Mouse (Mus musculus): ENCODE results near the gene Elf3. TPM values are rescaled to one million over a fixed set of nuclear protein-coding genes. Genes with fewer than 3 reads are reported as not detected.

Gene Elf3
- total RNA-seq, 1 experiment: 13.4 TPM

DNA sequence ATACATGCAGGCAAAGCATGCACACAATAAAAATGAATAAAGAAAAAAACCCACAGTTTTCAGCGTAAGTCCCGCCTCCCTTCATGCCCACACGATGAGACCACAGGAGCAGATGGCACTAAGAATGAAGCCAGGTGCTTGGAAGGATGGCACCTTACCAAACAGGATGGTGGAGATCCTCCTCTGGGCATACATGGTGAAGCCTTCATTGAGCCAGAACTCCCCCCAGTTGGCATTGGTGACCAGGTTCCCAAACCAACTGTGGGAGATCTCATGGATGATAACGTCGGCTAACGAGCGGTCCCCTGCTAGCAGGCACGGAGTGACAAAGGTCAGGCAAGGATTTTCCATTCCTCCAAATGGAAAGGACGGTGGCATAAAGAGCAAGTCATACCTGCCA is 13.0 kb upstream of the Elf3 start:
- Histone ChIP-seq H3K4me3 (ENCODE audit: insufficient read depth in 1 of 2, low read depth in 1 of 2, low read length in 2 of 2, poor library complexity in 1 of 2, severe bottlenecking in 1 of 2) (no peak overlapping the region), H3K9ac (ENCODE audit: insufficient read depth, low read depth, low read length, poor library complexity, severe bottlenecking) (no peak overlapping the region), H3K27ac (ENCODE audit: insufficient read depth, low read depth, low read length, poor library complexity, severe bottlenecking) (no peak overlapping the region), H3K36me3 (ENCODE audit: control insufficient read depth, insufficient read depth, low read length, poor library complexity, severe bottlenecking) (peaks cover 2% of the 10 kb centered on the region; the same call in 1 of the 2 replicates), H3K4me1 (ENCODE audit: control insufficient read depth in 2 of 2, insufficient read depth in 2 of 2, low read length in 2 of 2, poor library complexity in 1 of 2) (no peaks in the 10 kb centered on the region), H3K9me3 (ENCODE audit: control insufficient read depth, insufficient read depth, low read depth, low read length) (no peaks in the 10 kb centered on the region)
- in situ Hi-C loops (cut with MboI; ENCODE audit: low sequenced_read_pairs in 2 of 2, unreplicated experiment in 2 of 2): no loop called here
- no peak for DNase-seq (ENCODE audit: low read depth, low spot score)
- TF ChIP-seq MAFK (IDR thresholded peaks at IDR 0.05; ENCODE audit: insufficient read depth, low read depth, low read length): no peak
- TF ChIP-seq ZNF384 (IDR thresholded peaks at IDR 0.05; ENCODE audit: low read depth, low read length): no peak
- no peak for TF ChIP-seq ZC3H11A (IDR thresholded peaks at IDR 0.05; ENCODE audit: borderline replicate concordance, low read depth, low read length)
- no peak for TF ChIP-seq CHD2 (IDR thresholded peaks at IDR 0.05; ENCODE audit: low read depth, low read length)
- TF ChIP-seq HCFC1 (IDR thresholded peaks at IDR 0.05; ENCODE audit: borderline replicate concordance, insufficient read depth, low read length): no peak

DNA sequence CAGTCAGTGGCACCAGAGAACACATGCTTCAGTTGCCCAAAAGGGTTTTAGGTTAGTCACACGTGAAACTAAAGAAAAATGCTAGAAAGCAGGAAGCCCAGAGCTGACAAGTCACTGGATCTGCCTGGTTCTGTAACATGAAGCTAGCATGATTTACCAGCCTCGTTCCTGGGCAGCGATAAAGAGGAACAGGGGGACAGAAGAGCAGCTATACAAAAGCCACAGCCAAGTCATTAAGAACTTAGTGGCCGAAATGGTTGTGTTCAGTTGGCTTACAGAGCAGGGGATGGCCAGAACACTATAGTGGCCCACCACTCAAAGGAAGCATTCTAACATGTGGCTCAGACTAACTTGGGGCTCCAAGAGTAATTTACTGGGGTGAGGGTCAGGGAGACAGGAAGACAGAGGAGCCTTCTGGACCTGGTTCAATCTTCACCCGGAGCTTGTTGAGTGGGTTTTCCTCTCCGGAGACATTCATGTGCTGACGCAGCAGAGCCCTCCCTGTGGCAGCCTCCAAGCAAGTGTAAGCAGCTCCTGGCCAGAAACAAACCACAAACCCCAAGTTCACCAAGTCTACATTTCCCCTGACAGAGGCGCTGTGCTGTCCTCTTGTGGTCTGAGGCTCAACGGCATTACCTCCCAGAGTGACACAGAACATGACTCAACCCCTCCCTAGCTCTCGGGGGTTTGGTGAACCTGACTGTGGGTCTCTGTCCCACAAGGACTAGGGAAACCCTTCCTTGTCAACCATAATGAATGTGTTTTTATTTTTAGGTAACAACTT is 9.5 kb upstream of the Elf3 start:
- Histone ChIP-seq H3K9me3 (ENCODE audit: control insufficient read depth, insufficient read depth, low read depth, low read length) (no peaks in the 10 kb centered on the region), H3K4me3 (ENCODE audit: insufficient read depth in 1 of 2, low read depth in 1 of 2, low read length in 2 of 2, poor library complexity in 1 of 2, severe bottlenecking in 1 of 2) (no peak overlapping the region), H3K9ac (ENCODE audit: insufficient read depth, low read depth, low read length, poor library complexity, severe bottlenecking) (no peak overlapping the region), H3K4me1 (ENCODE audit: control insufficient read depth in 2 of 2, insufficient read depth in 2 of 2, low read length in 2 of 2, poor library complexity in 1 of 2) (peaks cover 0 to 3% of the 10 kb centered on the region in 2 experiments; a peak in 1 of 4 replicates), H3K27ac (ENCODE audit: insufficient read depth, low read depth, low read length, poor library complexity, severe bottlenecking) (no peak overlapping the region), H3K36me3 (ENCODE audit: control insufficient read depth, insufficient read depth, low read length, poor library complexity, severe bottlenecking) (peaks cover 10% of the 10 kb centered on the region; the same call in 1 of the 2 replicates)
- in situ Hi-C loops (cut with MboI; ENCODE audit: low sequenced_read_pairs in 2 of 2, unreplicated experiment in 2 of 2): loop anchor here in 1 of 2 experiments (10.0 kb wide), 1 partner anchor 93 kb away; no protein-coding TSS in a partner anchor
- TF ChIP-seq ZC3H11A (IDR thresholded peaks at IDR 0.05; ENCODE audit: borderline replicate concordance, low read depth, low read length) (no peak), MAFK (IDR thresholded peaks at IDR 0.05; ENCODE audit: insufficient read depth, low read depth, low read length) (no peak), CHD2 (IDR thresholded peaks at IDR 0.05; ENCODE audit: low read depth, low read length) (no peak), HCFC1 (IDR thresholded peaks at IDR 0.05; ENCODE audit: borderline replicate concordance, insufficient read depth, low read length) (no peak), ZNF384 (IDR thresholded peaks at IDR 0.05; ENCODE audit: low read depth, low read length) (no peak)
- no peak for DNase-seq (ENCODE audit: low read depth, low spot score)

DNA sequence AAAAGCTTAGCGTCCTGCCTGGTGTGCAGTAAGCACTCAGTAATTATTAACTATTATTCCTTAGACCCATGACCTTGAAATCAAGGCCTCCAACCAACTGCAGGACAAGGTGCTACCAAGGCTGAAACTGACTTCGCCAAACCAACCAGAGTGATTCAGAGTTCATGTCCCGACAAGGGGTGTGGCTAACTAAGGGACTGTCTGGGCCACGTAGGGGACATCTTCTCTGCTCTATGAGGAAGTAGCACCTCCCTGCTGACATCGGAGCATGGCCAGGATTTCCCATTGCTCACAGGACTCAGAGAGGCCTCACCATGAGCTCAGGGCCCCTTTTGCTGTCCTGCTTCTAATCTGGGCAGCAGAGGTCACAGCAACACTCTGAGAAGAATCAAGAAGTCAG is 7.5 kb upstream of the Elf3 start:
- no peak for TF ChIP-seq HCFC1 (IDR thresholded peaks at IDR 0.05; ENCODE audit: borderline replicate concordance, insufficient read depth, low read length)
- TF ChIP-seq MAFK (IDR thresholded peaks at IDR 0.05; ENCODE audit: insufficient read depth, low read depth, low read length): no peak
- TF ChIP-seq CHD2 (IDR thresholded peaks at IDR 0.05; ENCODE audit: low read depth, low read length): no peak
- TF ChIP-seq ZNF384 (IDR thresholded peaks at IDR 0.05; ENCODE audit: low read depth, low read length): no peak
- no peak for TF ChIP-seq ZC3H11A (IDR thresholded peaks at IDR 0.05; ENCODE audit: borderline replicate concordance, low read depth, low read length)
- H3K36me3 ChIP-seq (ENCODE audit: control insufficient read depth, insufficient read depth, low read length, poor library complexity, severe bottlenecking): peaks cover 15% of the 10 kb centered on the region; the same call in 1 of the 2 replicates

DNA sequence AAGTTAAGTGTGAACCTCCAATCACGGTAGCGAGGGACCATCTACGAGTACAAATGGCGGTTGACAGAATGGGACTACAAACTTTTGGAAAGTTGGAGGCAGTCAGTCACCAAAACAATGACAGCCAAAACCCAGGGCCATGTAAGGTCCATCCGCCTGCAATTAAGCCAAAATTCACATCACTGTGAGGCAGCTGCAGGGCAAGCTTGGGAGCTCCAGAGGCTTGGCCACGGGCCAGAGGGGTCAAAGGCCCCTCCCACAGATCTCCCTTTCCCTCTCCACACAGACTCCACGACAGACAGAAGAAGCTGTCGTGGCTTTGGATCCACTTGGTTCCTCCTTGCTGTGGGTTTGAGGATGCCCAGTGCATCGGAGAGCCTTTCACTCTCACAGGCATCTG is 4.9 kb upstream of the Elf3 start:
- peaks cover 0 to 20% of the 10 kb centered on the region in 2 experiments; a peak in 2 of 4 replicates for H3K4me1 ChIP-seq (ENCODE audit: control insufficient read depth in 2 of 2, insufficient read depth in 2 of 2, low read length in 2 of 2, poor library complexity in 1 of 2)
- peaks cover 13% of the 10 kb centered on the region; the same call in 1 of the 2 replicates for H3K36me3 ChIP-seq (ENCODE audit: control insufficient read depth, insufficient read depth, low read length, poor library complexity, severe bottlenecking)
- H3K4me3 ChIP-seq (ENCODE audit: insufficient read depth in 1 of 2, low read depth in 1 of 2, low read length in 2 of 2, poor library complexity in 1 of 2, severe bottlenecking in 1 of 2): no peak overlapping the region
- no peaks in the 10 kb centered on the region for H3K9me3 ChIP-seq (ENCODE audit: control insufficient read depth, insufficient read depth, low read depth, low read length)
- TF ChIP-seq ZNF384 (IDR thresholded peaks at IDR 0.05; ENCODE audit: low read depth, low read length): no peak
- no peak for TF ChIP-seq HCFC1 (IDR thresholded peaks at IDR 0.05; ENCODE audit: borderline replicate concordance, insufficient read depth, low read length)
- no peak overlapping the region for H3K27ac ChIP-seq (ENCODE audit: insufficient read depth, low read depth, low read length, poor library complexity, severe bottlenecking)
- no peak overlapping the region for H3K9ac ChIP-seq (ENCODE audit: insufficient read depth, low read depth, low read length, poor library complexity, severe bottlenecking)
- no peak for DNase-seq (ENCODE audit: low read depth, low spot score)
- in situ Hi-C loops (cut with MboI; ENCODE audit: low sequenced_read_pairs in 2 of 2, unreplicated experiment in 2 of 2): loop anchor here in 1 of 2 experiments (10.0 kb wide), 1 partner anchor 89 kb away; no protein-coding TSS in a partner anchor

More for the DNA sequence above, 7.5 kb upstream of the Elf3 start:
- in situ Hi-C loops (cut with MboI; ENCODE audit: low sequenced_read_pairs in 2 of 2, unreplicated experiment in 2 of 2): loop anchor here in 1 of 2 experiments (10.0 kb wide), 1 partner anchor 91 kb away; no protein-coding TSS in a partner anchor
- H3K9me3 ChIP-seq (ENCODE audit: control insufficient read depth, insufficient read depth, low read depth, low read length): no peaks in the 10 kb centered on the region
- H3K4me3 ChIP-seq (ENCODE audit: insufficient read depth in 1 of 2, low read depth in 1 of 2, low read length in 2 of 2, poor library complexity in 1 of 2, severe bottlenecking in 1 of 2): no peak overlapping the region
- no peak for DNase-seq (ENCODE audit: low read depth, low spot score)
- H3K9ac ChIP-seq (ENCODE audit: insufficient read depth, low read depth, low read length, poor library complexity, severe bottlenecking): no peak overlapping the region
- H3K27ac ChIP-seq (ENCODE audit: insufficient read depth, low read depth, low read length, poor library complexity, severe bottlenecking): no peak overlapping the region
- H3K4me1 ChIP-seq (ENCODE audit: control insufficient read depth in 2 of 2, insufficient read depth in 2 of 2, low read length in 2 of 2, poor library complexity in 1 of 2): peaks cover 0 to 17% of the 10 kb centered on the region in 2 experiments; a peak in 2 of 4 replicates

Data from ES-E14 (cell line).